Mouse (Mus musculus): ENCODE data around the gene Olfr877. TPM values are rescaled to one million over a fixed set of nuclear protein-coding genes. Genes with fewer than 3 reads are reported as not detected.
A peak's percentile ranks its signal among the peaks of the same experiment; 100 is the strongest.

Gene Olfr877
- polyA plus RNA-seq (2012; rRNA removed) = 0.19 TPM in 1 of 2 replicates, not detected in the other

DNA sequence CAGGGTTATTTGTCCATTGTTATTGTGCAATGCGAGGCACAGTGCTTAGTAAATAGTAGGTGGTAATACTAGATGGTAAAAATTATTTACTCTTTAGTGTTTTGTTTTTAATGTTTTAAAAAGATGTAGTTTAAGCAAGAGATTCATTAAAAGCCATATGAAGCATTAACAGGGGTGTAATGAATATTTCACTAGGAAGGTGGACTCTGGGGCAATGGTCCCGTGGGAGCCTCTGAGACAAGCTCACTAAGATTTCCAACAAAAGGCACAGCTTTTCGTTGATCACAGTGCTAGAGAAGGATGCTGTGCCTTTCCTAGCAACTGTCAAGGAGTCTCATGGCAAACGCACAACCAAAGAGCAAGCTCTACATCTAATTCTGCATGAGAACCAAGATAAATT is at the start of gene Olfr877:
Gene Olfr877, plus strand, starts transcription at position 301 of the 400 bp plus-strand sequence.
- DNase-seq (ENCODE audit: low read depth) = no peak

DNA sequence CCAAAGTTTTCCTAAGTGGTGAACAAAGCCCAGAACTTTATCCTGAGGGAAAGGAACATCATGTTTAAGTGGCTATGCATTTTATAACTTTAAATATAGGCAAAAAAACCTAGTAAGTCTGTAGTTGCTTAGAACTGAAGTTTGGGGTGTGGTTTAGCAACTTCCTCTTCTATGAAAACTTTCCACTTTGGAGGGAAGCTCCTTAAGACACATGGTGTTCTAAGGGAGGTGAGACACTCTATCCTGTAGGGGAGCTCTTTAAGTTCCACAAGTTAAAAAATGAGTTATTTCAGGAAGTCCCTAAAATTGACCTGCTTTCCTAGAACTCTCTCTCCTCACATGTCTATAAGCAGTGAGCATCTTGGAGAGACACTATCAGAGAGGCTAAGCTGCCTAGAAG is 46.8 kb upstream of the Olfr877 start:
- no peak for DNase-seq (ENCODE audit: low read depth)

DNA sequence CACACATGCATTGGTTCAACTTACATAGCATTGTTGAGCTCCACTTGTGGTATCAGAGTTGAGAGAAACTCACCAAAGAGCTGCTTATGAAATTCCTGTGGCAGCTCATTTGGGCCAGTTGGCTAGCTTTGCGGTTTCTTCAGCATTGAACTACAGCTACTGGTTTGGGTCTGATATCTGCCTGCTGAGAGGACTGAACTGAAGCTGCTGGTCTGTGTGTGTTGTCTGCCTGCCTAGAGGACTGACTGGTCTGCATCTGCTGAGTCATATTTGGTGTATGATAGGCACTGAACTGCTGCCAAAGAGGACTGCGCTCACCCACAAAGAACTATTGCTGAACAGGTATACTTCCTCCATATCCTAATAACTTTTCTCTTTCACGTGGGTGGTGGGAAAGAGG is 45.6 kb upstream of the Olfr877 start:
- DNase-seq (ENCODE audit: low read depth) = no peak

DNA sequence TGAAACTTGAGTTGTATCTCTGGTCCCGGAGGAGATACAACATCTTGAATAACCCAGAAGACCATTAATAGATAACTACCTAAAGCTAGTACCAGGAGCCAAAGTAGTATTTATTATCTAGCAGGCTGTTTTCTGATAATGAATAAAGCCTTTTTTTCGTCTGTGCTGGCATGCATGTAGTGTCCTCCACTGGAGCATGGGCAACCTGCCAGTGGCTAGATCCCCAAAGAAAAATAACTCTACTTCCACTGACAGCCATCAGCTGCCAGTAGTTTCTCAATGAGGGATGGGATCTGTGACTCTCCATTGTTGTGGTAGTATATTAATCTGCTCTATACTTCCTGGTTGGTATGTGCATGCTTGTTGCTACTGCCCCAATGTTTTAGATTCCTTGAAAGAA is 45.1 kb upstream of the Olfr877 start:
- DNase-seq (ENCODE audit: low read depth) = no peak

DNA sequence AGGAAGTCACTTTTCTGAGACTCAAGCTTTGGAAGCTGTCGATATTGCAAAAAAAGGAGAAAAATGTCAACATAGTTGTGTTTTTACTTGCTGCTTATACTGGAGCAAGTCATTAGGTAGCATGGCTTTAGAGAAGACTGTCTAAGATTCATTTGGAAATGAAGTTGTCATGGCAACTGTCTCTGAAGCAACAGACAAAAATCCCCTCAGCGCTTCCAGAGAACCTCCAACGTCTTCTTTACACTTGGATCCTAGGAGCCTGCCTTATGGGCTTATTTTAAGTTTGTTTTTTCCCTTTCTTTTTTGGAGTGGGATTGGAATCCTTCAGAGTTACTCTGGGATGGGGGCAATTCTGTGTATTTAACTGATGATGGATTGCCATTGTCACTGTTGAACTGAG is 39.4 kb upstream of the Olfr877 start:
- DNase-seq (ENCODE audit: low read depth) = no peak

DNA sequence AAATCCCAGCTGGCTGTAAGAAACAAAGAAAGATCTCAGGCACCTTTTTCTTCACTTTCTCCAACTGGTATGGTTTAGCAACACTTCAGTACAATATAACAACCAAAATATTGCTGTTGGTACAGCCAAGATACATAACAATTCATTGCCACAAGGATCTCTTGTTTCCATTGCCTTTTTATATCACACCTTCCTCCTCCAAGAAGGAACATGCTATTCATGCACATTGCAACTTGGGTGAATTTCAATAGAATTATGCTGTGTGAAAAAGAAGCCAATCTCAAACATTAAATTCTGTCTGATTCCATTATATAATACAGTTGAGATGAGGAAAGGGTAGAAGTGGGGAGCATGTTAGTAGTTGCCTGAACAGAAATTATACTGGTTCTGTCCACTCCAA is 24.2 kb upstream of the Olfr877 start:
- no peak for DNase-seq (ENCODE audit: low read depth)

DNA sequence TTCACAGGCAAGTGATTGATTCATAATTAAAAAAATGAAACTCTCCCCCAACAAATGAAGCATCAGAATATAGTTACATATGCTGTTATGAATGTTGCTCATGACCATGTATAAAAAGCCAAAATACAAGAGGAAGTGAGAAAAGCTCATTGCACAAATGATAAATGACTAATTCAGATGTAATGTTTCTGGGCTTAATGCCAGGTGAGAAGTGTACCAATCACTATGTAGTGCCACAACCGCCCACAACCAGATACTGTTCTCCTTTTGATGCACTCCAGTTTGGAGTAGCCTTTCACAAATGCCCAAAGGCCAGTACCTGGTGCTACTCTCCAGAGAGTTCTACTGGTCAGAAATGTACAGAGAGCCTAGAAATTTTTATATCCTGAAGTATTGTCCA is 20.7 kb upstream of the Olfr877 start:
- DNase-seq (ENCODE audit: low read depth) = peak; percentile 70

DNA sequence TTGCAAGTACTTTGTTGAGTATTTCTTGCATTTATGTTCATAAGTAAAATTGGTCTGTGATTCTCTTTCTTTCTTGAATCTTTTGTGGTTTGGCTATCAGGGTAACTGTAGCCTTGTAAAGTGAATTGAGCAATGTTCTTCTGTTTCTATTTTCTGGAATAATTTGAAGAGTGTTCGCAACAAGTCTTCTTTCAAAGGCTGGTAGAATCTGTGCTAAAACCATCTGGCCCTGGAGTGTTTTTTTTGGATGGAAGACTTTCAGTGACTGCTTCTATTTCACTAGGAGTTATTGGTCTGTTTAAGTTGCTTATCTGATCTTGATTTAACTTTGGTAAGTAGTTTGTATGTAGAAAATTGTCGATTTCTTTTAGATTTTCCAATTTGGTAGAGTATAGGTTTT is 4.8 kb upstream of the Olfr877 start:
- no peak for DNase-seq (ENCODE audit: low read depth)

DNA sequence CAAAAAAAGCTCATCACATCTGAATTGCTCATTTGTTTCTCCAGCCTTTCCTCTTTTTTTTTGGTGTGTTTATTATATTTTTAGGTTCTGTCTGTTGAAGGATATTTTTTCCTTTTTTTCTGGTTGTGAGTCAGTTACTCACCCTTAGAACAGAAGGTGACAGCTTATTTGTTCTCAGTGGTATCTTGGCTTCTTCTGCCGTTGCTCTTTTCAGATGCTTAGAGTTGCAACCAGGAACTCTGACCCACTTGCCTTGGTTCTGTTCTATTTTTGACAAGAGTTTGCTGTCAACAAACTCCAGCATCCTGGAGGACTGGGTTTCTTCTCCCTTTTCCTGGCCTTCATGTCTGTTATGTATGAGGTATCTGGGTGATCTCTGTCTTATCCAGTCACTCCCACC is 9.3 kb downstream of the Olfr877 start:
- no peak for DNase-seq (ENCODE audit: low read depth)

DNA sequence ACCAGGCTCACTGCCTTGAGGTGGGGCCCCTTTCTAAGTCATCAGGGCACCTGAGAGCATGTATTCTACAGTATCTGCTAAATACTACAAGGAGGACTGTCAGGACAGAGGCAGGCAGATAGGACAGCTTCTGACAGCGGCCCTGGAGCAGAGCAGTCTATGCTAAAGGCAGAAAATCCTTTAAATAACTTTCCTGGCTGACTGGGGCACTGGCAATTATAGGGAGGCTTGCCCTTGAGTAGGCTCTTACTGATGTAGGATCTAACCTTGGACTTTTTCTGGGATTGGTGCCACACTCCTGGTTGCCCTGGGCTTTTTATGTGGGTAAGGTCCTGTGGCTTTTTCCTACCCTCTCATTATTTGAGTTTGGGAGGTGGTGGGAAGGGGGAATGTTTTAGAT is 16.2 kb downstream of the Olfr877 start:
- DNase-seq (ENCODE audit: low read depth) = no peak

DNA sequence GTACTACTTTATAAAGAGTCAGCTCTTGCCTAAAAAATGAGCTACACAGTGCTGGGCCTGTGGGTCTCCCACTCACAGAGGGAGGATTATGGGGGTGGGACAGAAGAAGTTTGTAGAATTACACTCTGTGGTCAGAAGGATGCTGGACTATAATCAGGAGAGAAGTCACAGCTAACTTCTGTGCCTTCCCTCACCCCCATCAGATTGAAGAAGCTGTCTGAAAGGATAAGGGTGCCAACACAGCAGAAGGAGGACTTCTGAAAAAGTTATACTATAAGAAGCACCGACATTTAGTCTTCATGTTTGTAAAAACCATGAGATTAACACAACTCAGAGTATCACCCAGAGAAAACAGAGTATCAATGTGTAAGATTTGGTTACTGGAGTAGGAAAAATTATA is 17.0 kb downstream of the Olfr877 start:
- no peak for DNase-seq (ENCODE audit: low read depth)

DNA sequence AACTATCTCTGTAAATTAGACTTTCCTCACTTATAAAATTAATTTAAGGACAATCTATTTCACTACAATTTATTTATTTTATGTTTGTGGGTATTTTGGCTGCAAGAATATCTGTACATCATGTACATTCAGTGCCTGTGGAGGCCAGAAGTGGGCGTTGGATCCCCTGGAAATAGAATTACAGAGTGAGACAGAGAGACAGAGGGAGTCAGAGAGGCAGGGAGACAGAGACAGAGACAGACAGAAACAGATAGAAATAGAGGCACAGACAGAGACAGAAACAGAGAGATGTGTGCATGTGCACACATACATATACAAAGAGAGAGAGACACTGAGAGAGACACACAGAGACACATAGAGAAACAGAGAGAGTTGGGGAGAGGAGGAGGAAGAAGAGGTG is 17.5 kb downstream of the Olfr877 start:
- DNase-seq (ENCODE audit: low read depth) = no peak

DNA sequence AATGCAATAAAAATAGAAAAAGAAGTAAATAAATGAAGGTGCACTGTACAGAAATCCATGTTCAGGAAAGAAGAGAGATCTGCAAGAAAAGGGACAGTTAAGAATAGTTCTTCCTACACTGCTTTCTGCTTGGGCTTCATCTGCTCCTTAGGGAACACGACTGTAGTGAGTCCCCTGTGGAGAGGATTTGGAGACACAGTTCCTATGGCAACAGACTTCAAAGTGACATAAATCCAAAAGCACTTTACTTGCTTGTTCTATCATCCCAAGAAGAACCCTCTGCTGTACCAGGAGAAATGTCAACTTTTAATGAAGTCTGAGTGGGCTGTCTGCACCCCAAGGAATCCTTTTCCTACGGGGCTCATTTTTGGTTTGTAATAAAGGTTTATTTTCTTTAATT is 36.9 kb downstream of the Olfr877 start:
- no peak for DNase-seq (ENCODE audit: low read depth)

DNA sequence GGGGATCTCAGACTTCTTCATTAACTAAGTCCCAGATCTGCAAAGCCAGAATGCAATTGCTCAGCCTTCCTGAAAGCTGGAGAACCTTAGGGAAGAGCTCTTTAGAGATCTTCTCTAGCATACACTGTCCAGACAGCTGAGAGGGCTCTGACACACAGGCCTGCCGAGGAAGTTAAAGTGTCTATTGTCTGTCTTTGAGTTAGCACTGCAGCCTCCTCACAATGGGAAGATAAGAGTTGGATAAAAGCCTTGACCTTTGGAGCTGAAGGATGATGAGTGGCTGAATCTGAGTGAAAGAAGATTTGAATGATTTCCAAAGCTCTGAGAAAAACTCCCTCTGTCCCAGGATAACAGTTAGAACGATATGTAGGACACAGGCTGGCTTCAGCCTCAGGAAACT is 42.6 kb downstream of the Olfr877 start, which contains the start of gene Olfr145:
Gene Olfr145, plus strand, starts transcription at position 64 of the 400 bp plus-strand sequence.
- no peak for DNase-seq (ENCODE audit: low read depth)

DNA sequence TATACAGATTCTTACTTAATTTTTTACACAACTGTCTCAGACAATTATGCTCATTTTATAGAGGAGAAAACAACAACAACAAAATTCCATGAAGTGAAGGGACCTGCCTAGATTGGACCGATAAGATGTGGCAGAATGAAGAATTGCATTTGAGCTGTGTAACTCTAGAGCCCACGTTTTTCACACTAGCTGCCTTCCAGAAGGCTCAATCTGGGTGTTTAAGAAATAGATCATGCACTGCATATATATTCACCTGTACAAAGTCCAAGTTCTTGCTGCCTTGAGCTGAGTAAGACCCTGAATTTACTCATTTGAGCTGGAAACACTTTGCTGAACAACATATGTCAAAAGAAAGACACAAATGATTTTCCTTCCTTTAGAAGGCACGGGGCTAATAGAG is 51.5 kb downstream of the Olfr877 start:
- no peak for DNase-seq (ENCODE audit: low read depth)

Other genes starting within 250 kb of the Olfr877 start
- 3.4 and 4.9 TPM in 2 replicates for gene Spa17, start 240.5 kb upstream of the Olfr877 start, polyA plus RNA-seq (2012; rRNA removed)
- 64.0 and 70.4 TPM in 2 replicates for gene Tbrg1, start 197.0 kb upstream of the Olfr877 start, polyA plus RNA-seq (2012; rRNA removed)
- not detected in 2 replicates for gene Panx3, start 185.0 kb upstream of the Olfr877 start, polyA plus RNA-seq (2012; rRNA removed)
- gene Olfr160, start 138.0 kb upstream of the Olfr877 start, polyA plus RNA-seq (2012; rRNA removed) = not detected in 2 replicates
- not detected in 2 replicates for gene Olfr874, start 109.2 kb upstream of the Olfr877 start, polyA plus RNA-seq (2012; rRNA removed)
- gene Olfr875, start 82.4 kb upstream of the Olfr877 start, polyA plus RNA-seq (2012; rRNA removed) = not detected in 2 replicates
- gene Olfr876, start 51.2 kb upstream of the Olfr877 start, polyA plus RNA-seq (2012; rRNA removed) = not detected in 2 replicates
- gene Olfr145, start 42.5 kb downstream of the Olfr877 start, polyA plus RNA-seq (2012; rRNA removed) = not detected in 2 replicates
- gene Olfr878, start 63.6 kb downstream of the Olfr877 start, polyA plus RNA-seq (2012; rRNA removed) = not detected in 2 replicates
- not detected in 2 replicates for gene Olfr881, start 137.6 kb downstream of the Olfr877 start, polyA plus RNA-seq (2012; rRNA removed)
- gene Olfr883, start 171.5 kb downstream of the Olfr877 start, polyA plus RNA-seq (2012; rRNA removed) = not detected in 2 replicates
- gene Olfr884, start 192.3 kb downstream of the Olfr877 start, polyA plus RNA-seq (2012; rRNA removed) = not detected in 2 replicates
- not detected in 2 replicates for gene Olfr885, start 207.1 kb downstream of the Olfr877 start, polyA plus RNA-seq (2012; rRNA removed)
- gene Olfr887, start 229.8 kb downstream of the Olfr877 start, polyA plus RNA-seq (2012; rRNA removed) = not detected in 2 replicates

All from gonadal fat pad, adult 2 months (tissue).